Mouse (Mus musculus) telencephalon, adult 2 months (tissue): ENCODE results near the gene Ahr.

Experiments used
- DNase-seq: peaks from one replicate; pipeline ENCODE4 v3.0.0-alpha.2; 2011; ENCODE audit warnings: low read depth, low spot score

Gene Ahr

GRCm38 (mm10) chr12:35503586-35503985 lies 31.3 kb downstream of the Ahr start:
- no peak for DNase-seq

- DNase-seq, result no peak
Measured at GRCm38 (mm10) chr12:35501476-35501875, 33.4 kb downstream of the Ahr start.

- DNase-seq, result no peak
Measured at GRCm38 (mm10) chr12:35495195-35495594, 39.6 kb downstream of the Ahr start.

GRCm38 (mm10) chr12:35480764-35481163 lies 54.1 kb downstream of the Ahr start:
- no peak for DNase-seq

- DNase-seq, result no peak
Measured at GRCm38 (mm10) chr12:35478906-35479305, 55.9 kb downstream of the Ahr start.

- no peak for DNase-seq
Measured at GRCm38 (mm10) chr12:35463457-35463856, 71.4 kb downstream of the Ahr start.

GRCm38 (mm10) chr12:35462667-35463066 lies 72.2 kb downstream of the Ahr start:
- no peak for DNase-seq

- no peak for DNase-seq
Measured at GRCm38 (mm10) chr12:35459662-35460061, 75.2 kb downstream of the Ahr start.
